Mouse (Mus musculus) E14TG2a.4 (cell line): ENCODE measurements at regions not wholly inside any gene's neighbourhood (a gene's known extent, or its start where the extent isn't known, plus 50 kb on each side); places are given as distances from the start of the nearest gene placed in this dataset.

Source experiments
- H3K27me3 ChIP-seq: 2 replicates; pipeline ENCODE4 v1.6.1; 2014; ENCODE audit warnings: low read length, control low read depth; ENCODE audit not compliant: insufficient read depth
- H3K36me3 ChIP-seq: 2 replicates; pipeline ENCODE4 v1.6.1; 2014; ENCODE audit warnings: low read length, control low read depth; ENCODE audit not compliant: insufficient read depth
- H3K4me1 ChIP-seq: replicated peaks from 2 replicates; pipeline ENCODE4 v1.6.1; 2014; ENCODE audit warnings: low read depth, low read length, control low read depth
- H3K4me3 ChIP-seq: replicated peaks from 2 replicates; pipeline ENCODE4 v1.5.1; 2014; ENCODE audit warnings: mild to moderate bottlenecking, low read length
- H3K9me3 ChIP-seq: 2 replicates; pipeline ENCODE4 v1.6.1; 2014; ENCODE audit warnings: low read length, control low read depth
- CTCF ChIP-seq: conservative IDR thresholded peaks from 2 replicates; pipeline ENCODE4 v1.5.1; 2014; ENCODE audit warnings: low read length
- NANOG ChIP-seq: IDR thresholded peaks from 2 replicates; pipeline ENCODE4 v1.6.1; 2014; ENCODE audit warnings: borderline replicate concordance, low read length, mixed read lengths
- POU5F1 ChIP-seq: IDR thresholded peaks from 2 replicates; pipeline ENCODE4 v1.6.1; 2014; ENCODE audit warnings: low read length, borderline replicate concordance

- Histone ChIP-seq H3K9me3 (no peaks in the 10 kb centered on the region), H3K4me1 (no peaks in the 10 kb centered on the region), H3K36me3 (no peaks in the 10 kb centered on the region), H3K27me3 (no peaks in the 10 kb centered on the region), H3K4me3 (no peak overlapping the region)
- TF ChIP-seq NANOG: no peak
- TF ChIP-seq CTCF: no peak
- TF ChIP-seq POU5F1: no peak
Observed at GRCm38 (mm10) chr16:74609564-74609963, 197.9 kb upstream of the Robo2 start.

- Histone ChIP-seq H3K9me3 (no peaks in the 10 kb centered on the region), H3K4me1 (no peaks in the 10 kb centered on the region), H3K36me3 (no peaks in the 10 kb centered on the region), H3K4me3 (no peak overlapping the region), H3K27me3 (no peaks in the 10 kb centered on the region)
- no peak for TF ChIP-seq POU5F1
- TF ChIP-seq CTCF: no peak
- no peak for TF ChIP-seq NANOG
Observed at GRCm38 (mm10) chr16:74598361-74598760, 186.7 kb upstream of the Robo2 start.

- TF ChIP-seq POU5F1 (no peak), NANOG (no peak), CTCF (no peak)
- Histone ChIP-seq H3K27me3 (no peaks in the 10 kb centered on the region), H3K36me3 (no peaks in the 10 kb centered on the region), H3K4me1 (no peaks in the 10 kb centered on the region), H3K4me3 (no peak overlapping the region), H3K9me3 (no peaks in the 10 kb centered on the region)
Observed at GRCm38 (mm10) chr16:74597735-74598340, 186.2 kb upstream of the Robo2 start.

GRCm38 (mm10) chr16:74591896-74592295 is 180.3 kb upstream of the Robo2 start:
- H3K9me3 ChIP-seq: no peaks in the 10 kb centered on the region
- TF ChIP-seq NANOG (no peak), CTCF (no peak), POU5F1 (no peak)
- no peak overlapping the region for H3K4me3 ChIP-seq
- H3K36me3 ChIP-seq: no peaks in the 10 kb centered on the region
- H3K4me1 ChIP-seq: no peaks in the 10 kb centered on the region
- H3K27me3 ChIP-seq: no peaks in the 10 kb centered on the region

- Histone ChIP-seq H3K4me3 (no peak overlapping the region), H3K9me3 (no peaks in the 10 kb centered on the region), H3K4me1 (no peaks in the 10 kb centered on the region), H3K36me3 (no peaks in the 10 kb centered on the region), H3K27me3 (no peaks in the 10 kb centered on the region)
- TF ChIP-seq CTCF: no peak
Observed at GRCm38 (mm10) chr16:74582645-74583423, 171.2 kb upstream of the Robo2 start.

GRCm38 (mm10) chr16:74548374-74548773 is 136.7 kb upstream of the Robo2 start:
- Histone ChIP-seq H3K9me3 (no peaks in the 10 kb centered on the region), H3K4me3 (no peak overlapping the region), H3K4me1 (no peaks in the 10 kb centered on the region), H3K27me3 (no peaks in the 10 kb centered on the region), H3K36me3 (no peaks in the 10 kb centered on the region)
- no peak for TF ChIP-seq CTCF
- no peak for TF ChIP-seq NANOG
- TF ChIP-seq POU5F1: no peak

GRCm38 (mm10) chr16:74530531-74530930 is 118.9 kb upstream of the Robo2 start:
- H3K4me1 ChIP-seq: no peaks in the 10 kb centered on the region
- no peaks in the 10 kb centered on the region for H3K27me3 ChIP-seq
- TF ChIP-seq POU5F1 (no peak), CTCF (no peak), NANOG (no peak)
- no peak overlapping the region for H3K4me3 ChIP-seq
- H3K9me3 ChIP-seq: no peaks in the 10 kb centered on the region
- no peaks in the 10 kb centered on the region for H3K36me3 ChIP-seq

GRCm38 (mm10) chr16:74528245-74528644 is 116.6 kb upstream of the Robo2 start:
- H3K4me3 ChIP-seq: no peak overlapping the region
- H3K4me1 ChIP-seq: no peaks in the 10 kb centered on the region
- no peaks in the 10 kb centered on the region for H3K36me3 ChIP-seq
- TF ChIP-seq CTCF (no peak), NANOG (no peak), POU5F1 (no peak)
- H3K27me3 ChIP-seq: no peaks in the 10 kb centered on the region
- H3K9me3 ChIP-seq: no peaks in the 10 kb centered on the region

- Histone ChIP-seq H3K4me3 (no peak overlapping the region), H3K4me1 (no peaks in the 10 kb centered on the region), H3K27me3 (no peaks in the 10 kb centered on the region), H3K9me3 (no peaks in the 10 kb centered on the region), H3K36me3 (no peaks in the 10 kb centered on the region)
- no peak for TF ChIP-seq NANOG
- no peak for TF ChIP-seq CTCF
- TF ChIP-seq POU5F1: no peak
Observed at GRCm38 (mm10) chr16:74526521-74526920, 114.9 kb upstream of the Robo2 start.
